Mouse (Mus musculus) CH12.LX (cell line): ENCODE measurements around the gene Cacnb4. TPM values are rescaled to one million over a fixed set of nuclear protein-coding genes. Genes with fewer than 3 reads are reported as not detected.

ENCODE experiments used
- DNase-seq: peaks from one replicate; pipeline ENCODE4 v3.0.0-alpha.2; 2013; ENCODE audit errors: extremely low read depth
- H3K27ac ChIP-seq: 2 replicates; pipeline ENCODE4 v1.5.1; 2012; ENCODE audit warnings: low read depth, mild to moderate bottlenecking, control low read depth, moderate library complexity; ENCODE audit not compliant: insufficient read depth
- H3K27me3 ChIP-seq: replicated peaks from 2 replicates; pipeline ENCODE3; 2012; ENCODE audit warnings: inconsistent platforms
- H3K36me3 ChIP-seq, 2 experiments: replicated peaks in 1 of 2; 2 replicates each; pipeline versions ENCODE3 to v1.6.1; 2012; ENCODE audit warnings: inconsistent platforms in 1 of 2, low read length in 1 of 2, mild to moderate bottlenecking in 1 of 2, mixed read lengths in 1 of 2, moderate library complexity in 1 of 2; ENCODE audit not compliant: control insufficient read depth in 1 of 2, insufficient read depth in 1 of 2
- H3K4me1 ChIP-seq, 2 experiments: 2 replicates each; pipeline ENCODE4 v1.6.1; 2012; ENCODE audit warnings: inconsistent platforms in 1 of 2, moderate library complexity in 1 of 2; ENCODE audit not compliant: insufficient read depth in 2 of 2, control insufficient read depth in 1 of 2
- H3K4me2 ChIP-seq: 2 replicates; pipeline ENCODE4 v1.6.1; 2012; ENCODE audit warnings: low read depth, mild to moderate bottlenecking, control low read depth; ENCODE audit not compliant: poor library complexity, insufficient read depth, severe bottlenecking
- H3K4me3 ChIP-seq, 3 experiments: fragments of 150-350 bp in 1 of 3; sonication (generic) in 1 of 3; replicated peaks in 1 of 3; 2 replicates each; pipeline versions ENCODE3 to v1.5.1; 2011 to 2012; ENCODE audit warnings: low read depth in 2 of 3, low read length in 2 of 3, mild to moderate bottlenecking in 2 of 3, moderate library complexity in 2 of 3, control low read depth in 1 of 3, improper control_type of control experiment in 1 of 3, inconsistent platforms in 1 of 3, mixed read lengths in 1 of 3; ENCODE audit not compliant: poor library complexity in 1 of 3
- H3K79me2 ChIP-seq: replicated peaks from 2 replicates; pipeline ENCODE4 v1.6.1; 2012; ENCODE audit warnings: mild to moderate bottlenecking, moderate library complexity; ENCODE audit not compliant: control insufficient read depth, poor library complexity, insufficient read depth, severe bottlenecking; ENCODE audit errors: extremely low read depth
- H3K9ac ChIP-seq: 2 replicates; pipeline ENCODE4 v1.6.1; 2012; ENCODE audit warnings: low read depth, mild to moderate bottlenecking, control low read depth, moderate library complexity; ENCODE audit not compliant: insufficient read depth
- H3K9me3 ChIP-seq: replicated peaks from 2 replicates; pipeline ENCODE3; 2012; ENCODE audit warnings: low read length, inconsistent platforms, mixed read lengths
- BHLHE40 ChIP-seq: IDR thresholded peaks from 2 replicates; pipeline ENCODE4 v1.6.1; 2011; ENCODE audit warnings: mild to moderate bottlenecking, low read depth, low read length, improper control_type of control experiment
- CHD1 ChIP-seq: IDR thresholded peaks from 2 replicates; pipeline ENCODE4 v1.6.1; 2012; ENCODE audit warnings: low read depth, low read length, improper control_type of control experiment, inconsistent platforms
- CHD2 ChIP-seq: IDR thresholded peaks from 2 replicates; pipeline ENCODE4 v1.6.1; 2011; ENCODE audit warnings: low read length, improper control_type of control experiment
- E2F4 ChIP-seq: IDR thresholded peaks from 2 replicates; pipeline ENCODE4 v1.6.1; 2011; ENCODE audit warnings: low read depth, low read length, improper control_type of control experiment; ENCODE audit not compliant: insufficient replicate concordance
- ELF1 ChIP-seq: IDR thresholded peaks from 2 replicates; pipeline ENCODE4 v1.6.1; 2014; ENCODE audit warnings: low read depth, mild to moderate bottlenecking, inconsistent platforms, low read length, improper control_type of control experiment
- ETS1 ChIP-seq: conservative IDR thresholded peaks from 2 replicates; pipeline ENCODE4 v1.6.1; 2012; ENCODE audit warnings: low read depth, mild to moderate bottlenecking, inconsistent platforms, low read length, improper control_type of control experiment, moderate library complexity
- HCFC1 ChIP-seq: IDR thresholded peaks from 2 replicates; pipeline ENCODE4 v1.6.1; 2012; ENCODE audit warnings: low read depth, mild to moderate bottlenecking, inconsistent platforms, low read length, improper control_type of control experiment
- IRF4 ChIP-seq: IDR thresholded peaks from 2 replicates; pipeline ENCODE4 v1.6.1; 2014; ENCODE audit warnings: low read depth, mild to moderate bottlenecking, inconsistent platforms, low read length, improper control_type of control experiment
- MYC ChIP-seq: IDR thresholded peaks from 2 replicates; pipeline ENCODE4 v1.6.1; 2011; ENCODE audit warnings: low read depth, mild to moderate bottlenecking, improper control_type of control experiment, low read length
- NELFE ChIP-seq: IDR thresholded peaks from 2 replicates; pipeline ENCODE4 v1.6.1; 2011; ENCODE audit warnings: low read depth, low read length, improper control_type of control experiment
- POLR2A ChIP-seq: IDR thresholded peaks from 2 replicates; pipeline ENCODE4 v1.6.1; 2011; ENCODE audit warnings: low read depth, mild to moderate bottlenecking, improper control_type of control experiment, low read length
- POLR2AphosphoS2 ChIP-seq: IDR thresholded peaks from 2 replicates; pipeline ENCODE4 v1.6.1; 2011; ENCODE audit warnings: low read depth, low read length, improper control_type of control experiment
- SIN3A ChIP-seq: IDR thresholded peaks from 2 replicates; pipeline ENCODE4 v1.6.1; 2012; ENCODE audit warnings: low read length, improper control_type of control experiment, inconsistent platforms
- SMC3 ChIP-seq: IDR thresholded peaks from 2 replicates; pipeline ENCODE4 v1.6.1; 2011; ENCODE audit warnings: low read depth, low read length, improper control_type of control experiment
- TBP ChIP-seq: conservative IDR thresholded peaks from 2 replicates; pipeline ENCODE4 v1.6.1; 2011; ENCODE audit warnings: low read depth, low read length, improper control_type of control experiment
- ZC3H11A ChIP-seq: IDR thresholded peaks from 2 replicates; pipeline ENCODE4 v1.6.1; 2012; ENCODE audit warnings: low read depth, mild to moderate bottlenecking, inconsistent platforms, low read length, improper control_type of control experiment
- ZNF384 ChIP-seq: IDR thresholded peaks from 2 replicates; pipeline ENCODE4 v1.6.1; 2012; ENCODE audit warnings: low read depth, low read length, improper control_type of control experiment, inconsistent platforms
- dilution Hi-C: fragments of 300-500 bp; cut with MboI; formaldehyde crosslinking; loops from 2 replicates; pipeline ENCODE4 v1.14.3; 2020; ENCODE audit warnings: low sequenced_read_pairs; ENCODE audit not compliant: extremely low pct_unique_long_range_greater_than_20kb, extremely low pct_ligation_motif_present
- in situ Hi-C: fragments of 300-500 bp; cut with MboI; formaldehyde crosslinking; loops from 3 replicates; pipeline ENCODE4 v1.14.3; 2019; ENCODE audit warnings: low sequenced_read_pairs, low pct_ligation_motif_present, low pct_unique_long_range_greater_than_20kb, mixed read lengths
- polyA plus RNA-seq: library from polyadenylated mRNA; unstranded; fragments of >175 nt; gene quantifications from 2 replicates; pipeline ENCODE4 v1.2.1, GENCODE M21; 2012; ENCODE audit warnings: low read depth; ENCODE audit not compliant: insufficient read length
- total RNA-seq, 2 experiments: library from RNA; depleted of rRNA; stranded (reverse); fragments of 300-350 nt in 1 of 2; fragments of >200 nt in 1 of 2; gene quantifications; 2 replicates each; pipeline ENCODE4 v1.2.3; 2012 to 2014

Cacnb4 gene
- total and polyA plus RNA-seq, 3 experiments = 0.77 to 3.4 (median 1.5) TPM

GRCm38 (mm10) chr2:52558411-52558810 is 118.2 kb downstream of the Cacnb4 start:
- no peak overlapping the region for H3K4me2 ChIP-seq
- H3K4me1 ChIP-seq = peaks cover 0 to 25% of the 10 kb centered on the region in 2 experiments; a peak in 2 of 4 replicates
- no peaks in the 10 kb centered on the region for H3K36me3 ChIP-seq
- no peaks in the 10 kb centered on the region for H3K27me3 ChIP-seq
- dilution Hi-C loops (no loop called here), in situ Hi-C loops (no loop called here)
- H3K9ac ChIP-seq = no peak overlapping the region
- H3K9me3 ChIP-seq = peaks cover 1% of the 10 kb centered on the region
- no peak overlapping the region for H3K4me3 ChIP-seq
- no peaks in the 10 kb centered on the region for H3K79me2 ChIP-seq
- peak; percentile 30 for DNase-seq
- TF ChIP-seq CHD1 (no peak), IRF4 (no peak), CHD2 (no peak), E2F4 (no peak), MYC (no peak), NELFE (no peak), SIN3A (no peak), TBP (no peak), ELF1 (no peak), ETS1 (no peak), ZNF384 (no peak), BHLHE40 (no peak), SMC3 (no peak), ZC3H11A (no peak), POLR2A (no peak), POLR2AphosphoS2 (no peak)
- no peak overlapping the region for H3K27ac ChIP-seq

- no peak overlapping the region for H3K4me2 ChIP-seq
- no peaks in the 10 kb centered on the region for H3K36me3 ChIP-seq
- H3K9ac ChIP-seq = no peak overlapping the region
- H3K9me3 ChIP-seq = peaks cover 4% of the 10 kb centered on the region
- H3K27me3 ChIP-seq = no peaks in the 10 kb centered on the region
- H3K4me1 ChIP-seq = peaks cover 0 to 25% of the 10 kb centered on the region in 2 experiments; a peak in 2 of 4 replicates
- dilution Hi-C loops (no loop called here), in situ Hi-C loops (no loop called here)
- H3K79me2 ChIP-seq = no peaks in the 10 kb centered on the region
- no peak overlapping the region for H3K27ac ChIP-seq
- H3K4me3 ChIP-seq = no peak overlapping the region
- TF ChIP-seq ZNF384 (peak; percentile 71), HCFC1 (no peak)
- DNase-seq = peak; percentile 54
These were observed 118.9 kb downstream of the Cacnb4 start for GRCm38 (mm10) chr2:52557503-52558275.
